Mouse (Mus musculus): ENCODE results near the gene Msmo1. TPM values are rescaled to one million over a fixed set of nuclear protein-coding genes. Genes with fewer than 3 reads are reported as not detected.

Msmo1 gene
- total RNA-seq, 2 experiments from 2014 or later, result 83.5 to 87.8 TPM

GRCm38 (mm10) chr8:64671937-64672336, 61.7 kb downstream of the Msmo1 start:
- Histone ChIP-seq H3K27ac (no peak overlapping the region), H3K4me3 (no peak overlapping the region)
- DNase-seq (ENCODE audit: extremely low spot score in 1 of 2, low spot score in 2 of 2), result no peak
- no peak for TF ChIP-seq CTCF (IDR thresholded peaks at IDR 0.05)
- intact Hi-C loops (cut with DNase I), result no loop called here

Other genes with a start within 250 kb of the Msmo1 start
- 1,000 to 10,000 TPM; 1,948 to 2,026 TPM for gene Cpe, start 40.7 kb downstream of the Msmo1 start, total RNA-seq (2021)
- gene Klhl2, start 116.2 kb upstream of the Msmo1 start, total RNA-seq (2021), result 100 to 1,000 TPM; 158 to 173 TPM
- gene Tmem192, start 213.4 kb upstream of the Msmo1 start, total RNA-seq (2021), result 10 to 100 TPM; 24.0 to 24.1 TPM

Measured in left cerebral cortex, adult 2 months (tissue).